Mouse (Mus musculus) hindbrain, embryonic 12.5 days (tissue): ENCODE data around the gene Vars. TPM values are rescaled to one million over a fixed set of nuclear protein-coding genes. Genes with fewer than 3 reads are reported as not detected.
A peak's percentile ranks its signal among the peaks of the same experiment; 100 is the strongest.
"Not testable (repeated sequence)": the region's sequence is repeated elsewhere in the genome, so short reads cannot be mapped to it uniquely, and the experiment has no call there.

Experiments
- ATAC-seq: fragments of 200-750 bp; cut with Nextera tagmentation; 2 replicates; pipeline ENCODE4 v1.8.0; 2017; ENCODE audit warnings: moderate TSS enrichment; ENCODE audit not compliant: low FRiP score
- H3K27ac ChIP-seq: fragments of 300-500 bp; sonication (generic); 2 replicates; pipeline ENCODE4 v1.5.1; 2016; ENCODE audit warnings: mild to moderate bottlenecking
- H3K27me3 ChIP-seq: fragments of 300-500 bp; sonication (generic); 2 replicates; pipeline ENCODE4 v1.6.1; 2016; ENCODE audit warnings: mild to moderate bottlenecking
- H3K36me3 ChIP-seq: fragments of 300-500 bp; sonication (generic); 2 replicates; pipeline ENCODE4 v1.6.1; 2016; ENCODE audit warnings: mild to moderate bottlenecking
- H3K4me1 ChIP-seq: fragments of 300-500 bp; sonication (generic); 2 replicates; pipeline ENCODE4 v1.6.1; 2016
- H3K4me2 ChIP-seq: fragments of 300-500 bp; sonication (generic); replicated peaks from 2 replicates; pipeline ENCODE4 v1.6.1; 2016; ENCODE audit warnings: mild to moderate bottlenecking
- H3K4me3 ChIP-seq: fragments of 300-500 bp; sonication (generic); 2 replicates; pipeline ENCODE4 v1.5.1; 2016; ENCODE audit warnings: mild to moderate bottlenecking
- H3K9ac ChIP-seq: fragments of 300-500 bp; sonication (generic); 2 replicates; pipeline ENCODE4 v1.6.1; 2016; ENCODE audit warnings: mild to moderate bottlenecking, moderate library complexity
- H3K9me3 ChIP-seq: fragments of 300-500 bp; sonication (generic); replicated peaks from 2 replicates; pipeline ENCODE4 v1.6.1; 2016; ENCODE audit warnings: mild to moderate bottlenecking
- WGBS: fragments of 180-500 bp; shearing (Covaris S2); methylation state at CpG from one replicate; pipeline ENCODE4 v1.1.7; 2016; 5-methylcytosine and 5-hydroxymethylcytosine counted together
- polyA plus RNA-seq: library from polyadenylated mRNA; unstranded; fragments of >200 nt; fragmentation: Nextera tagmentation; extraction: Ambion mirVana; gene quantifications from 2 replicates; pipeline ENCODE4 v1.2.1, GENCODE M21; 2016

Vars gene
- polyA plus RNA-seq, 1 experiment from 2014 or later, result 110 TPM

GRCm38 (mm10) chr17:35031880-35032279, 31.1 kb downstream of the Vars start:
- ATAC-seq, result no peak
- no peaks in the 10 kb centered on the region for H3K36me3 ChIP-seq
- 90% methylated on average over 7 of the region's 7 CpGs for WGBS
- H3K9ac ChIP-seq, result no peak overlapping the region
- H3K27ac ChIP-seq, result no peak overlapping the region; the same call in 1 of the 2 replicates
- H3K27me3 ChIP-seq, result no peaks in the 10 kb centered on the region
- H3K4me2 ChIP-seq, result no peak overlapping the region
- H3K4me1 ChIP-seq, result peaks cover 19% of the 10 kb centered on the region
- no peak overlapping the region for H3K4me3 ChIP-seq
- no peaks in the 10 kb centered on the region for H3K9me3 ChIP-seq

DNA sequence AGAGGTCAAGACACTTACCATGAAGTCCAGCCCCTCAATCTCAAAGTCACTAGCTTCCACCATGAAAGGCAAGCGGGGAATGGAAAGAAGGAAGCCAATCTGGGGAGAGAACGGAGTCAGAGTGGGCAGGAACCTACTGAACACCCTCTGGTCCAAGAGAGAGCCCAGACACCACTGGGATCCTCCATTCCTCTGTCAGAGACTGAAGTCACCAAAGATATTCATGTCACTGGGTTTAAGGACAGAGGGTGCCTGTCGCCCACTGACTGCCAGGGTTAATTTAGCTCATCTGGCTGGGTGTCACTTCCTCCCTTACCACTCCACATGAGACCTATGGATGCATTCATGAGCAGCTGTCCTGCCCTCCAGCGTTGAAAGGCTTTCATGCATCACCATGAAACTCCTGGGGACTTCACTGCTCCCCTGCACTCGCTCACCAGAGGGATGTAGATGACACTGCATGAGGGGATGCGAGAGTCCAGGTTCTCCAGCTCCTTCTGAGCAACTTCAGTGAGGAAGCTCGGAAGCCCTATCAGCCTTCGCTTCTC, 31.6 kb downstream of the Vars start:
- 76% methylated on average over 8 of the region's 8 CpGs for WGBS
- Histone ChIP-seq H3K27ac (no peak overlapping the region; the same call in 1 of the 2 replicates), H3K9ac (no peak overlapping the region), H3K9me3 (no peaks in the 10 kb centered on the region), H3K4me3 (no peak overlapping the region), H3K27me3 (no peaks in the 10 kb centered on the region), H3K4me2 (no peak overlapping the region), H3K36me3 (no peaks in the 10 kb centered on the region), H3K4me1 (peaks cover 15% of the 10 kb centered on the region)
- no peak for ATAC-seq

GRCm38 (mm10) chr17:35033703-35034102, 32.9 kb downstream of the Vars start:
- H3K9me3 ChIP-seq, H3K27me3 ChIP-seq, H3K4me3 ChIP-seq, H3K36me3 ChIP-seq, H3K4me1 ChIP-seq, H3K4me2 ChIP-seq, H3K27ac ChIP-seq, H3K9ac ChIP-seq, ATAC-seq: not testable (repeated sequence)
- 72% methylated on average over 1 of the region's 1 CpGs for WGBS

DNA sequence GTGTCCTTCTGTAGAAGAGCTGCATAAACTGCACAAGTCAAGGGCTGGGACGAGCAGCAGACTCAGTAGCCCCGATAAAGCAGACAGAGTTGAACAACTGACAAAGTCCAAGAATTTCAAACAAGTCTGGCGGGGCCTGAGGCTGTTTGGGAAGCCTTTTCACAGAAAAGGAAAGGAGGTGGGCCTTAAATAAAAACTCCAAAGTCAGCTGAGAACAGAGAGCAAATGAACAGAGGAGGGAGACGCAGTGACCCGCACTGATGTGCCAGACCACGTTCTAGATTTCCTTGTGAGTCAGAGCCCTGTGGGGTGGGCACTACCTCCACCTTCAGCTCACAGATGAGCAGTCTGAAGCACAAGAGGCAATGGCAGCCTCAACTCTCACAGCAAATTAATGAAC, 34.1 kb downstream of the Vars start:
- H3K9me3 ChIP-seq, result no peaks in the 10 kb centered on the region
- no peak overlapping the region for H3K4me3 ChIP-seq
- ATAC-seq, result no peak
- no peak overlapping the region for H3K27ac ChIP-seq
- H3K4me1 ChIP-seq, result peaks cover 6% of the 10 kb centered on the region
- 86% methylated on average over 6 of the region's 6 CpGs for WGBS
- no peaks in the 10 kb centered on the region for H3K36me3 ChIP-seq
- no peak overlapping the region for H3K9ac ChIP-seq
- H3K27me3 ChIP-seq, result no peaks in the 10 kb centered on the region
- H3K4me2 ChIP-seq, result no peak overlapping the region

DNA sequence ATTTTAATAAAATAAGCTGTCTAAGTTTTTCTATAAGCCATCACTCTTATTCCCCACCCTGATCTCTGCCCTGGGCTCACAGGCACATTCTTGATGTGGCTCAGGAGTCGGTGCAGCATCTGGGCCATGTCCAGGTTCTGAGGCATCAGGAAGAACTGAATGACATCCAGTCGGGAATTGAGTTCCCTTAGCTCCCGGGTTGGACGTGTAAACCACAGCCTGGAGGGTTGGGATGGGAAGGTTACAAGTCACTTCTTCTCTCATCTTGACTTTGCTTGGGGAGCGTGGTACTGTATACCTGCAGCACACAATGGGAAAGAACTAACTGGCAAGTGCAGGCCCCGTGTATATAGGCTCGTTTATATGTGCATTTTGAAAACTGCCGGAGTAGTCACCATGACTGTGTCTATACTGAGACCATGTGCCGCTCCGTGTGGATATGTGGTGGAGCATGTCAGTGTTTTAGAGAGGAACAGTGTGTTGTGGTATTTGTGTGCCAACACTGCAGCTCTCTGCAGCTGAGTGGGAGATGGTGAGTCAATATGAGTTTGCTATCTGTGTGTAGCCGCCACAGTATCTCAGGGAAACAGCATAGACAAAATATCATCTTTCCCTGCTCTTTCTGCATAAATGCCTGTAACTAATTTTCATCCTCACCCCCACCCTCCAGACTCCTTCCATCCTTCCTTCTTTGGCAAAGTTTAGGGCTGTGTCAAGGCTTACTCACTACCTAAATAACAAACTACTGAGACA, 38.5 kb downstream of the Vars start:
- Histone ChIP-seq H3K4me2 (no peak overlapping the region), H3K27ac (no peak overlapping the region), H3K4me3 (no peak overlapping the region), H3K4me1 (no peaks in the 10 kb centered on the region), H3K27me3 (no peaks in the 10 kb centered on the region), H3K9ac (no peak overlapping the region), H3K9me3 (no peaks in the 10 kb centered on the region), H3K36me3 (no peaks in the 10 kb centered on the region)
- 88% methylated on average over 11 of the region's 11 CpGs for WGBS
- no peak for ATAC-seq

DNA sequence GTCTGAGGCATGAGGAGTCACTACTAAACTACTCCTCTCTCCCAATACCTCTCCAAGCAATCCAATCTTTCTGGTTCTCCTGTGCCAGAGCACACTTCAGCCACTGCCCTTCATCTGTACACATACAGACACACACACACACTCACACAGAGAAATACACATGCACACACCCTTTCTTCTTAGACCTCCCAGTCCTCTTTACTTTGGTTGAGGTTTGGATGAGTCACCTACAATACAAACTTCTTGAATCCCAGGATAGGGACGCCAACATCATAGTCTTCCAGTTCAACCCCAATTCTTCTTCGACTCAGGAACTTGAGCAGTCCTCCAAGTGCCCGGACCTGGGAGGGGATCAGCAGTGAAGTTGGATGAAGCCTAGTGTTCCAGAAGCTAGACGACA, 43.0 kb downstream of the Vars start:
- no peak overlapping the region for H3K4me2 ChIP-seq
- H3K9ac ChIP-seq, result no peak overlapping the region
- H3K27me3 ChIP-seq, result no peaks in the 10 kb centered on the region
- H3K9me3 ChIP-seq, result no peaks in the 10 kb centered on the region
- no peak overlapping the region for H3K4me3 ChIP-seq
- H3K4me1 ChIP-seq, result peaks cover 26% of the 10 kb centered on the region
- H3K27ac ChIP-seq, result no peak overlapping the region
- 94% methylated on average over 4 of the region's 4 CpGs for WGBS
- ATAC-seq, result no peak
- no peaks in the 10 kb centered on the region for H3K36me3 ChIP-seq

DNA sequence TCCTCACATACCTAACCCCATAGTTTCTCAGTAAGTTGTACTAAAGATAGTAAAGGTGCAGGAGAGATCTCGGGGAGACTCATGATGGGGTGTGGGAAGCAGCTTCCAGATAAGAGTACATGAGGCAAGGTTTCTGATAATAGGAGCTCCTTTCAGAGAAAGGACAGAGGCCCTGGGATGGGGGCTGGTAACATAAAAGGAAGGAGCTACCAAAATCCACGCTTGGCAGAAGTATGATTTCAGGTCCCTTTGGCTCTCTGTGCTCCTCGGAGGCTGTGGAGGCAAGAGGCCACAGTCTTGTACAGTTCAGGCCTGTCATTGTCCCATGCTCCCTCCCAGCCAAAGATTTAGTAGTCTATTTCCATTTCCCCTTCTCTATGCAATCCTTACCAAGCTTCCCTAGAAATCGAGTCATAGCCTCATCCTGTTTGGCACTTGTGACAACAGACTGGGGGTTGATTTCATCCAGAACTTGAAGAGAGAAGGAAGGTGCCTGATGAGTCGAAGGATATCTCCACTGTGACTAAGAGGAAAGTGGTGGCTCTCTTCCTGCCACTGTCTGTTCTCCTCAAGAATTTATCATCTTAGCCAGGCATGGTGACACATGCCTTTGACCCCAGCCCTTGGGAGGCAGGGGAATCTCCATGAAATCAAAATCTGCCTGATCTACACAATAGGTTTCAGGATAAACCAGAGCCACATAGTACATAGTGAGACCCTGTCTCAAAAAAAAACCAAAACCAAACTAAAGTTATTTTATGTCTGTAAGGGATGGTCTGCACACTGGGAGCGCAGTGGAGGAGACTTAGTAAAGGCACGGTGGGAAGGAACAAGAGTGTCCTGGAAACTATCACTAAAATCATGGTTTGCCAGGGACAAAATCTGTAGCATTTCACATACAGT, 44.4 kb downstream of the Vars start:
- H3K4me2 ChIP-seq, result peak overlapping the region; percentile 97
- WGBS, result 84% methylated on average over 7 of the region's 7 CpGs
- no peaks in the 10 kb centered on the region for H3K36me3 ChIP-seq

DNA sequence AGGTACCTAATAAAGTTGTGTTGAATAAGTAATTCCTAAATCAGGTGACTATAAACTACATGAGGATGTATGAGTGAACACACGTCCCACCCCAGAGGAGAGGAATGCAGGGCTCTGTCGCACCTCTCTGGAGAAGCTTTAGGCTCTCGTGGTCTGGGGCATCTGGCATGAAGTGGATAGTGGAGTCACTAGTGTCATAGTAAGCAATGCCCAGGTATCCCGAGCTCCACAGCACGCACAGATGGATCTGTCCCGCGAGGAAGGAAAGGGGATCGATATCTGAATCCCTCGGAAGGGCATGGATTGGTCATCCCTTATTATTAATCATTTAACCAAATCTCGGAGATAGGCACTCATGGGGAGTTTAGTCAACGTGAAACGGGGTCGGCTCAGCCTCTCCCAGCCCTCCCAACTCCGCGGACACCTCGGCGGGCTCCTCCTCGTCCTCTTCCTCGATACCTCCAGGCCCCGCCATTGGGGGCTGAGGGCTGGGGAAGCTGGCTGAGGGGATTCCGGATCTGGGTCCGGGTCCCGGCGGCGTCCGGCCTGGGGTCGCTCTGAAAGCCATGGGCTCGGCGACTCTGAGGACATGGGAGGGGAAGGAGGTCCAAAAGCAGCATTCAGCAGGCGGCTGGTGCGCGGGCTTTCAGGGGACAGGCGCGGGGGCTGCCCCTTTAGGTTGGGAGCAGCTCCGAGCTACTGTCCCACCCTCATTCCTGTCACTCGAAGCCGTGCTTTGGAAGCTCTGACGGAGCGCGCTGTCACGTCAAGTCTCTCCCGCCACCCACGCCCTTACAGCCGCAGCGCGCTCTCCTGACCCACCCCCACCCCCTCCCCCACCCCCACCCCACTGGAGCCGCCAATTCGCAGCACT, 45.3 kb downstream of the Vars start:
- ATAC-seq, result peak; percentile 68
- peaks cover 42% of the 10 kb centered on the region for H3K4me1 ChIP-seq
- no peaks in the 10 kb centered on the region for H3K27me3 ChIP-seq
- no peaks in the 10 kb centered on the region for H3K36me3 ChIP-seq
- H3K9ac ChIP-seq, result peak overlapping the region; percentile 81
- 7% methylated on average over 43 of the region's 48 CpGs for WGBS
- peak overlapping the region; percentile 62 for H3K27ac ChIP-seq
- no peaks in the 10 kb centered on the region for H3K9me3 ChIP-seq
- peak overlapping the region; percentile 53 for H3K4me3 ChIP-seq
- peak overlapping the region; percentile 97 for H3K4me2 ChIP-seq

More for the DNA sequence above, 44.4 kb downstream of the Vars start:
- Histone ChIP-seq H3K9ac (peak overlapping the region; percentile 81), H3K9me3 (no peaks in the 10 kb centered on the region), H3K4me1 (peaks cover 38% of the 10 kb centered on the region), H3K27ac (no peak overlapping the region), H3K4me3 (peak overlapping the region; percentile 53), H3K27me3 (no peaks in the 10 kb centered on the region)
- ATAC-seq, result no peak

GRCm38 (mm10) chr17:35046681-35047455, 46.1 kb downstream of the Vars start, which contains the start of gene Msh5:
TSS of gene Msh5 (minus strand) at chr17:35046745.
- H3K36me3 ChIP-seq, result no peaks in the 10 kb centered on the region
- peak within 1 kb of the TSS; percentile 97 for H3K4me2 ChIP-seq
- H3K27ac ChIP-seq, result peak within 1 kb of the TSS; percentile 62
- no peaks in the 10 kb centered on the region for H3K27me3 ChIP-seq
- WGBS, result 3% methylated on average over 33 of the region's 33 CpGs
- ATAC-seq, result peak; percentile 98
- H3K9ac ChIP-seq, result peak within 1 kb of the TSS; percentile 81
- peaks cover 48% of the 10 kb centered on the region for H3K4me1 ChIP-seq
- peak within 1 kb of the TSS; percentile 53 for H3K4me3 ChIP-seq
- H3K9me3 ChIP-seq, result no peaks in the 10 kb centered on the region

- no peak overlapping the region for H3K4me2 ChIP-seq
- ATAC-seq, result no peak
- no peaks in the 10 kb centered on the region for H3K36me3 ChIP-seq
- H3K27ac ChIP-seq, result 0 out of 2 replicates have a peak overlapping the region, but pooled peaks have one; percentile 62
- H3K27me3 ChIP-seq, result no peaks in the 10 kb centered on the region
- no peak overlapping the region for H3K4me3 ChIP-seq
- H3K9me3 ChIP-seq, result no peaks in the 10 kb centered on the region
- H3K4me1 ChIP-seq, result peaks cover 54% of the 10 kb centered on the region
- no peak overlapping the region for H3K9ac ChIP-seq
- 41% methylated on average over 1 of the region's 1 CpGs for WGBS
Observed at GRCm38 (mm10) chr17:35047688-35048087, 46.9 kb downstream of the Vars start.
